Mouse (Mus musculus): ENCODE measurements at regions not wholly inside any gene's neighbourhood (a gene's known extent, or its start where the extent isn't known, plus 50 kb on each side); places are given as distances from the start of the nearest gene placed in this dataset.

Small RNA genes in the stretch of these regions (microRNA-seq; reads per million reads assigned to microRNA genes)
- gene Gm25248 = 0 reads per million in 2 experiments

Measured in layer of hippocampus, postnatal 10 days (tissue).